25 mouse cellular contexts compared by ENCODE assay signal in the genomic region with DNA sequence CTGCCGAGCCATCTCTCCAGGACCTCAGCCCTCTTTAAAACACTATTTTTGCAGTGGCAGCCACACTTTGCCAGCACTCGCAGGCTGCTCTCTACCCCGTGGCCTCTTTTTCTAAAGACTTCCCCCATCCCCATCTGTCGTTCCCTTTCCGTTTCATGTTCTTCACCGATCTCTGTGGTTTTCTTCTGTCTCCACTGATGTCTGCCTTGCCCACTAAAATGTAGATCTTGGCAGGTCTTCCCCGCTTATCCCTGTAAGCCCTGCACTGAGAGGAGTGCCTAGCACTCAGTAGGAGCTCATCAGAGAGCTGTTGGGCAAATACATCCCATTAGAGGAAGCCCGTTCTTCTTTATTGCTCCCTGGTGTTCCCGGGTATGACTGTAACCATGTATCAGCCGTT. TPM values are rescaled to one million over a fixed set of nuclear protein-coding genes. Genes with fewer than 3 reads are reported as not detected.
DNase-seq lines count a peak whose midpoint lies in the region; ATAC-seq and TF ChIP-seq lines count a peak whose summit lies in the region.
"Had no signal": no experiment of that assay in that cellular context is flagged by ENCODE, and none has a peak within 500 bp of the region (broad histone marks: within the 10 kb centered on the region; RNA-seq: fewer than 3 reads in every experiment).

No protein-coding gene starts in this region.

- H3K9me3 ChIP-seq in forebrain, postnatal 0 days (ENCODE audit: low read length) = no peaks in the 10 kb centered on the region
- no peaks in the 10 kb centered on the region for H3K9me3 ChIP-seq in forebrain, embryonic 11.5 days (ENCODE audit: control insufficient read depth, low read length)
- H3K9me3 ChIP-seq: embryonic facial prominence, embryonic 13.5 days; heart, embryonic 15.5 days; limb, embryonic 12.5 days; liver, embryonic 12.5 days; midbrain, embryonic 10.5 days had no signal

- H3K4me3 ChIP-seq in forebrain, postnatal 0 days (ENCODE audit: low read depth, low read length) = no peak overlapping the region
- no peak overlapping the region for H3K4me3 ChIP-seq in forebrain, embryonic 11.5 days (ENCODE audit: low read depth, low read length)
- no peak overlapping the region for H3K4me3 ChIP-seq in left cerebral cortex, adult 2 months
- H3K4me3 ChIP-seq in testis, adult 2 months (ENCODE audit: control insufficient read depth, low read depth, low read length) = no peak overlapping the region
- H3K4me3 ChIP-seq: embryonic facial prominence, embryonic 13.5 days; heart, adult 2 months; heart, embryonic 15.5 days; limb, embryonic 12.5 days; liver, embryonic 12.5 days; midbrain, embryonic 10.5 days had no signal

- H3K27ac ChIP-seq in forebrain, postnatal 0 days (ENCODE audit: low read depth, low read length) = no peak overlapping the region; the same call in 1 of the 2 replicates
- no peak overlapping the region for H3K27ac ChIP-seq in forebrain, embryonic 11.5 days (ENCODE audit: low read depth, low read length)
- H3K27ac ChIP-seq in left cerebral cortex, adult 2 months = peak overlapping the region; percentile 65; the same call in 1 of the 2 replicates
- peak overlapping the region; percentile 51 for H3K27ac ChIP-seq in testis, adult 2 months (ENCODE audit: control insufficient read depth, insufficient read depth, low read depth, low read length)
- H3K27ac ChIP-seq: embryonic facial prominence, embryonic 13.5 days; heart, adult 2 months; heart, embryonic 15.5 days; limb, embryonic 12.5 days; liver, embryonic 12.5 days; midbrain, embryonic 10.5 days had no signal

- H3K27me3 ChIP-seq in forebrain, postnatal 0 days (ENCODE audit: insufficient read depth, low read length) = no peaks in the 10 kb centered on the region
- H3K27me3 ChIP-seq in forebrain, embryonic 11.5 days (ENCODE audit: control insufficient read depth, insufficient read depth, low read length) = no peaks in the 10 kb centered on the region
- no peaks in the 10 kb centered on the region for H3K27me3 ChIP-seq in testis, adult 2 months (ENCODE audit: control insufficient read depth, insufficient read depth, low read length)

- no peak for TF ChIP-seq CTCF in forebrain, postnatal 0 days (IDR thresholded peaks at IDR 0.05; ENCODE audit: low read depth)
- no peak for TF ChIP-seq CTCF in left cerebral cortex, adult 2 months (IDR thresholded peaks at IDR 0.05)
- no peak for TF ChIP-seq CTCF in testis, adult 2 months (IDR thresholded peaks at IDR 0.05; ENCODE audit: control insufficient read depth, insufficient read depth, insufficient replicate concordance, low read depth, low read length)

- H3K4me2 ChIP-seq in forebrain, postnatal 0 days (ENCODE audit: low read depth) = no peak overlapping the region
- no peak overlapping the region for H3K4me2 ChIP-seq in forebrain, embryonic 11.5 days (ENCODE audit: low read depth, low read length, severe bottlenecking)
- H3K4me2 ChIP-seq: embryonic facial prominence, embryonic 13.5 days; heart, embryonic 15.5 days; limb, embryonic 12.5 days; liver, embryonic 12.5 days had no signal

- 62% methylated on average over 10 of the region's 10 CpGs for WGBS in forebrain, postnatal 0 days
- WGBS in forebrain, embryonic 11.5 days = 78% methylated on average over 10 of the region's 10 CpGs

- H3K36me3 ChIP-seq in forebrain, postnatal 0 days (ENCODE audit: insufficient read depth) = peaks cover 7% of the 10 kb centered on the region; the same call in 1 of the 2 replicates
- H3K36me3 ChIP-seq in forebrain, embryonic 11.5 days (ENCODE audit: control insufficient read depth, insufficient read depth, low read length) = no peaks in the 10 kb centered on the region
- H3K36me3 ChIP-seq in testis, adult 2 months (ENCODE audit: control insufficient read depth, insufficient read depth, low read length) = no peaks in the 10 kb centered on the region
- H3K36me3 ChIP-seq: embryonic facial prominence, embryonic 13.5 days; heart, embryonic 15.5 days; limb, embryonic 12.5 days had no signal

- TF ChIP-seq POLR2A in testis, adult 2 months (IDR thresholded peaks at IDR 0.05; ENCODE audit: control insufficient read depth, low read depth, low read length) = no peak

- H3K9ac ChIP-seq in forebrain, postnatal 0 days = no peak overlapping the region
- no peak overlapping the region for H3K9ac ChIP-seq in forebrain, embryonic 11.5 days (ENCODE audit: low read length)
- H3K9ac ChIP-seq: embryonic facial prominence, embryonic 13.5 days; heart, embryonic 15.5 days; limb, embryonic 12.5 days; liver, embryonic 12.5 days had no signal

- no peaks in the 10 kb centered on the region for H3K4me1 ChIP-seq in forebrain, postnatal 0 days (ENCODE audit: insufficient read depth)
- peaks cover 11% of the 10 kb centered on the region for H3K4me1 ChIP-seq in forebrain, embryonic 11.5 days (replicated peaks; ENCODE audit: control insufficient read depth, insufficient read depth, low read length)
- H3K4me1 ChIP-seq in testis, adult 2 months (ENCODE audit: control insufficient read depth, insufficient read depth, low read length) = peaks cover 16% of the 10 kb centered on the region

- DNase-seq in forebrain, postnatal 0 days = no peak
- DNase-seq in forebrain, embryonic 11.5 days (ENCODE audit: low spot score) = no peak
- DNase-seq in left cerebral cortex, adult 2 months (ENCODE audit: extremely low spot score in 1 of 2, low spot score in 2 of 2) = no peak
- no peak for DNase-seq in left cerebral cortex, postnatal 10 days (ENCODE audit: extremely low spot score in 1 of 2, low spot score in 2 of 2)
- DNase-seq in testis, postnatal 14 days (ENCODE audit: low spot score) = no peak
- DNase-seq in telencephalon, adult 2 months (ENCODE audit: low read depth, low spot score) = peak; percentile 73
- DNase-seq in adrenal gland, adult 2 months = no peak
- DNase-seq: adrenal gland, postnatal 10 days; B cell, adult 2 months; cerebellum, adult 11-12 months; gastrocnemius, postnatal 25 days; heart, adult 2 months; heart, postnatal 4 days; kidney, adult 11 months; lung, adult 2 months; thymus, postnatal 4 days had no signal

- intact Hi-C loops in left cerebral cortex, adult 2 months (cut with DNase I) = loop anchor here (1.0 to 5.0 kb wide), 3 partner anchors 84 to 254 kb away; no protein-coding TSS in a partner anchor
- intact Hi-C loops in left cerebral cortex, postnatal 10 days (cut with DNase I) = loop anchor here (2.0 kb wide), 1 partner anchor 84 kb away; no protein-coding TSS in a partner anchor

- peak; percentile 18 for ATAC-seq in forebrain, postnatal 0 days
- ATAC-seq in forebrain, embryonic 11.5 days (replicated peaks; ENCODE audit: low FRiP score) = no peak
- ATAC-seq: liver, embryonic 12.5 days; Patski had no signal

RNA-seq across cellular contexts. Expression of a gene that starts 7.7 kb away (rescaled TPM):
- 18.4 and 27.3 TPM in 2 replicates for total RNA-seq in forebrain, postnatal 0 days (2014; rRNA removed)
- 11.9 and 16.4 TPM in 2 replicates for polyA plus RNA-seq in forebrain, postnatal 0 days (2015; fragmentation: Nextera tagmentation; extraction: Ambion mirVana)
- polyA plus RNA-seq in forebrain, embryonic 11.5 days (2014; fragmentation: Nextera tagmentation; extraction: Ambion mirVana) = 14.3 and 15.0 TPM in 2 replicates
- 100 to 1,000 TPM in 1 of 2 experiments, 10 to 100 TPM in 1; 98.3 to 114 TPM for total RNA-seq in left cerebral cortex, adult 2 months (2021)
- 10 to 100 TPM; 38.1 to 38.8 TPM for total RNA-seq in left cerebral cortex, postnatal 10 days (2021)
- polyA plus RNA-seq in testis, adult 2 months (2012; rRNA removed) = 131 and 135 TPM in 2 replicates
- 100 to 1,000 TPM; 188 to 772 TPM for total RNA-seq in adrenal gland, adult 2 months (2021)
- 315 and 608 TPM in 2 replicates for polyA plus RNA-seq in adrenal gland, adult 2 months (2012; rRNA removed)

RNA-seq across cellular contexts. Expression of a gene that starts 30.4 kb away (rescaled TPM):
- total RNA-seq in forebrain, postnatal 0 days (2014; rRNA removed) = 1.6 TPM in 1 of 2 replicates, not detected in the other
- polyA plus RNA-seq in forebrain, postnatal 0 days (2015; fragmentation: Nextera tagmentation; extraction: Ambion mirVana) = 0.69 and 1.1 TPM in 2 replicates
- polyA plus RNA-seq in forebrain, embryonic 11.5 days (2014; fragmentation: Nextera tagmentation; extraction: Ambion mirVana) = 3.4 and 3.5 TPM in 2 replicates
- 1 to 10 TPM; 1.6 to 2.4 TPM for total RNA-seq in left cerebral cortex, adult 2 months (2021)
- total RNA-seq in left cerebral cortex, postnatal 10 days (2021) = under 1 TPM; 0.60 to 0.61 TPM
- 0.53 and 0.96 TPM in 2 replicates for polyA plus RNA-seq in testis, adult 2 months (2012; rRNA removed)
- 1 to 10 TPM; 2.8 to 5.7 TPM for total RNA-seq in adrenal gland, adult 2 months (2021)
- polyA plus RNA-seq in adrenal gland, adult 2 months (2012; rRNA removed) = 19.0 and 32.0 TPM in 2 replicates
- total RNA-seq: neutrophil, adult 5-6 weeks had no signal
- polyA plus RNA-seq: Patski had no signal

RNA-seq across cellular contexts. Expression of a gene that starts 31.6 kb away (rescaled TPM):
- 7.4 and 8.5 TPM in 2 replicates for total RNA-seq in forebrain, postnatal 0 days (2014; rRNA removed)
- 3.7 and 4.3 TPM in 2 replicates for polyA plus RNA-seq in forebrain, postnatal 0 days (2015; fragmentation: Nextera tagmentation; extraction: Ambion mirVana)
- 10.0 and 11.3 TPM in 2 replicates for polyA plus RNA-seq in forebrain, embryonic 11.5 days (2014; fragmentation: Nextera tagmentation; extraction: Ambion mirVana)
- total RNA-seq in left cerebral cortex, adult 2 months (2021) = 10 to 100 TPM; 18.7 to 23.9 TPM
- 1 to 10 TPM; 7.8 to 8.5 TPM for total RNA-seq in left cerebral cortex, postnatal 10 days (2021)
- polyA plus RNA-seq in testis, adult 2 months (2012; rRNA removed) = 0.19 and 0.21 TPM in 2 replicates
- total RNA-seq in adrenal gland, adult 2 months (2021) = under 1 TPM; 0.21 to 0.35 TPM
- polyA plus RNA-seq in adrenal gland, adult 2 months (2012; rRNA removed) = 0.27 and 0.36 TPM in 2 replicates
- total RNA-seq: gastrocnemius, postnatal 25 days; heart, adult 2 months; heart, postnatal 4 days; neutrophil, adult 5-6 weeks had no signal
- polyA plus RNA-seq: heart, adult 2 months; heart, embryonic 15.5 days; kidney, embryonic 16.5 days; limb, embryonic 12.5 days; liver, embryonic 12.5 days; lung, adult 2 months; Patski had no signal

Comparison
In these comparisons a context has a peak if more than half of its experiments do, and no peak if none do; other contexts are left out.
1. H3K27ac ChIP-seq: peak in left cerebral cortex, adult 2 months (single experiment) and testis, adult 2 months (single experiment); none in forebrain, postnatal 0 days (single experiment) and forebrain, embryonic 11.5 days (single experiment).